Mouse (Mus musculus): ENCODE data around the gene Akirin1. TPM values are rescaled to one million over a fixed set of nuclear protein-coding genes. Genes with fewer than 3 reads are reported as not detected.

Gene Akirin1
- 39.8 and 49.1 TPM in 2 replicates for polyA plus RNA-seq (2014; fragmentation: Nextera tagmentation; extraction: Ambion mirVana)

DNA sequence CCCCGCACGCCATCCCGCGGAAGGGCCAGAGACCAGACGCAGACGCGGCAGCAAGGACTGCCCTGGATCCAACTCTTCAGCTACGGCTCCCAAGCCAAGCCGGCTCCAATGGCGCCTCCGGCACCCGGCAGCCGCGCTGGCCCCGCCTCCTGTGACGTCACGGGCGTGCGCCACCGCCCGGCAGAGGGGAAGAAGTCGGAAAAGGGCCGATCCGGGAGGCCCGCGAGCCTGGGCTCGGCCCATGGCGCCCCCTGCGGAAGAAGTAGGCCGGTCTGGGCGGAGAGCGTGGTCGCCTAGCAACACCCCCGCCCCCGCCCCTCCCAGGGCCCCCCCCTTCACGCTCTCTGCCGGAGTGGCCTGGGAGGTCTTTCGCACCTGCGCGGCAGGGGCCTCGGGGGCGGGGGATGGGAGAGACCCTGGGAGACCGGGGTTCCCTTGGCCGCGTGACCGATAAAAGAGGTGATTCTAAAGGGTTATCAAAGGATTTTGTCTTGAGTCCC, at the start of gene Akirin1:
Akirin1 (minus strand) TSS at position 194 of the 500 bp plus-strand sequence.
- H3K4me3 ChIP-seq (ENCODE audit: low read depth, low read length): peak within 1 kb of the TSS; percentile 91
- no peaks in the 10 kb centered on the region for H3K36me3 ChIP-seq (ENCODE audit: control insufficient read depth, insufficient read depth, low read length)
- H3K27ac ChIP-seq (ENCODE audit: low read depth, low read length): peak within 1 kb of the TSS; percentile 76
- peaks cover 13% of the 10 kb centered on the region for H3K4me1 ChIP-seq (replicated peaks; ENCODE audit: control insufficient read depth, insufficient read depth, low read length)
- peak; percentile 99 for ATAC-seq (replicated peaks; ENCODE audit: low FRiP score)
- H3K9ac ChIP-seq (ENCODE audit: low read depth, low read length): peak within 1 kb of the TSS; percentile 82
- no peaks in the 10 kb centered on the region for H3K9me3 ChIP-seq (ENCODE audit: control insufficient read depth, low read length)
- no peaks in the 10 kb centered on the region for H3K27me3 ChIP-seq (replicated peaks; ENCODE audit: control insufficient read depth, insufficient read depth, low read length)
- H3K4me2 ChIP-seq: peak within 1 kb of the TSS; percentile 75
- WGBS: under 1% methylated on average over 42 of the region's 46 CpGs
- peak; percentile 96 for DNase-seq (ENCODE audit: low spot score)

DNA sequence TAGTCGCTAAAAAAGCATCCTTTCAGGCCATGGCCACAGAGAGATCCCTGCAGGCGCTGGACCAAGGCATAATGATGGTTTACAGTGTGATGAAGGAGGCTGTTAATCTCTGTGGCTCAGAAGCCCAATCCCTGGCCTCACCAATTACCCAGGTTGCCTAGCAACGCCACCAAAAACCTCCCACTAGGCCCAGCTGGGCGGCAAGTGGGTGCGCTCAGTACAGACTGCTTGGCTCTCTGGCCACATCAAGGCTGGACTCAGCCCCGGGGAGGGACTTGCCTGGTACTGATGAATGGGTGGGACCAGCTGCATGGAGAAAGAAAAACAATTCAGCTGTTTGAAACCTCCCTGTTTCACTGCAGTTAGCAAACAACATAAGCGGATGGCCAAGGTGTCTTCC, 47.7 kb upstream of the Akirin1 start:
- Histone ChIP-seq H3K36me3 (ENCODE audit: control insufficient read depth, insufficient read depth, low read length) (no peaks in the 10 kb centered on the region), H3K9me3 (ENCODE audit: control insufficient read depth, low read length) (no peaks in the 10 kb centered on the region), H3K4me3 (ENCODE audit: low read depth, low read length) (no peak overlapping the region), H3K4me1 (replicated peaks; ENCODE audit: control insufficient read depth, insufficient read depth, low read length) (no peaks in the 10 kb centered on the region), H3K9ac (ENCODE audit: low read depth, low read length) (no peak overlapping the region), H3K27ac (ENCODE audit: low read depth, low read length) (no peak overlapping the region), H3K27me3 (replicated peaks; ENCODE audit: control insufficient read depth, insufficient read depth, low read length) (no peaks in the 10 kb centered on the region), H3K4me2 (no peak overlapping the region)
- ATAC-seq (replicated peaks; ENCODE audit: low FRiP score) (no peak), DNase-seq (ENCODE audit: low spot score) (no peak)
- WGBS: 64% methylated on average over 7 of the region's 7 CpGs

- Histone ChIP-seq H3K36me3 (ENCODE audit: control insufficient read depth, insufficient read depth, low read length) (no peaks in the 10 kb centered on the region), H3K4me1 (replicated peaks; ENCODE audit: control insufficient read depth, insufficient read depth, low read length) (no peaks in the 10 kb centered on the region)
- no peak for ATAC-seq (replicated peaks; ENCODE audit: low FRiP score)
Observed at GRCm38 (mm10) chr4:123797403-123797802, 47.3 kb upstream of the Akirin1 start.

DNA sequence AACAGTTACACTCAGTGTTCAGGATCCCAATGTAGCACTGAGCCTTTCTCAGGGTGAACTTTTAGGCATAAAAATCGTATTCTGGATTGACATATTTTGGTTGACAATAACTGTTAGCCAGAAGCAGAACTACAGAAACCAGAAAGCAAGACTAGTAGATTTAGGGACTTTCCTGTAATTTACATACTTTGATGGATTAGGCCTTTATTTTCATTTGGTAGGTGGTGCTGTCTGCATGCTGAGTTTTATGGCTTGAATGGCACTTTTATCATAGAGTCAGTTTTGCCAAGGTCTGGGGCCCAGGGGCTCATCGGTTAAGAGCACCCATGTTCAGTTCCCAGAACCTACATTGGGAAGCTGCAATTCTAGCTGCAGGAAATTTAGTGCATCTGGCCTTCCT, 44.9 kb upstream of the Akirin1 start:
- Histone ChIP-seq H3K4me2 (no peak overlapping the region), H3K9me3 (ENCODE audit: control insufficient read depth, low read length) (no peaks in the 10 kb centered on the region), H3K4me3 (ENCODE audit: low read depth, low read length) (no peak overlapping the region), H3K4me1 (replicated peaks; ENCODE audit: control insufficient read depth, insufficient read depth, low read length) (no peaks in the 10 kb centered on the region), H3K36me3 (ENCODE audit: control insufficient read depth, insufficient read depth, low read length) (no peaks in the 10 kb centered on the region), H3K27ac (ENCODE audit: low read depth, low read length) (no peak overlapping the region), H3K27me3 (replicated peaks; ENCODE audit: control insufficient read depth, insufficient read depth, low read length) (no peaks in the 10 kb centered on the region), H3K9ac (ENCODE audit: low read depth, low read length) (no peak overlapping the region)
- 58% methylated on average over 2 of the region's 2 CpGs for WGBS
- ATAC-seq (replicated peaks; ENCODE audit: low FRiP score) (no peak), DNase-seq (ENCODE audit: low spot score) (no peak)

More at GRCm38 (mm10) chr4:123797403-123797802, 47.3 kb upstream of the Akirin1 start:
- no peak overlapping the region for H3K4me2 ChIP-seq
- no peak overlapping the region for H3K4me3 ChIP-seq (ENCODE audit: low read depth, low read length)
- H3K27me3 ChIP-seq (replicated peaks; ENCODE audit: control insufficient read depth, insufficient read depth, low read length): no peaks in the 10 kb centered on the region
- H3K9ac ChIP-seq (ENCODE audit: low read depth, low read length): no peak overlapping the region
- no peaks in the 10 kb centered on the region for H3K9me3 ChIP-seq (ENCODE audit: control insufficient read depth, low read length)
- H3K27ac ChIP-seq (ENCODE audit: low read depth, low read length): no peak overlapping the region
- no peak for DNase-seq (ENCODE audit: low spot score)
- 89% methylated on average over 3 of the region's 3 CpGs for WGBS

DNA sequence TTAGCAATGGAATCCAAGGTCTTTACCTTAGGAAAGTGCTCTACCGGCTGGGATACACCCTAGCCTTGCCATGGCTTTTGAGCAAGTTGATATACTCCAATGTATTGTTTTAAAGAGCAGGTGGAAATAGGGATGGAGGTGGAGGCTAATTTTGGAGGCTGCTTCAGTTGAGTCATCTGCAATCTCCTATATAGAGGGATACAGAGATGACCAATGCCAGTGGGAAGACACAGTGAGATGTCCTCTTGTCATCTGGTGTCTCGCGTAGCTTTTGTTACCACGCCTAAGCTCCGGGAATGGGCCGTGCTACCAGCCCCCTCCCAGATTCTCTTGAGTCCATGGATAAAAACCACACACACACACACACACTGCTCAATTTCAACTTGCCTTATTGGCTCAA, 43.0 kb upstream of the Akirin1 start:
- WGBS: 89% methylated on average over 6 of the region's 6 CpGs
- H3K27ac ChIP-seq (ENCODE audit: low read depth, low read length): no peak overlapping the region
- no peaks in the 10 kb centered on the region for H3K4me1 ChIP-seq (replicated peaks; ENCODE audit: control insufficient read depth, insufficient read depth, low read length)
- no peak for DNase-seq (ENCODE audit: low spot score)
- H3K4me2 ChIP-seq: no peak overlapping the region
- H3K9ac ChIP-seq (ENCODE audit: low read depth, low read length): no peak overlapping the region
- no peak overlapping the region for H3K4me3 ChIP-seq (ENCODE audit: low read depth, low read length)
- H3K36me3 ChIP-seq (ENCODE audit: control insufficient read depth, insufficient read depth, low read length): no peaks in the 10 kb centered on the region
- no peak for ATAC-seq (replicated peaks; ENCODE audit: low FRiP score)
- H3K27me3 ChIP-seq (replicated peaks; ENCODE audit: control insufficient read depth, insufficient read depth, low read length): no peaks in the 10 kb centered on the region
- no peaks in the 10 kb centered on the region for H3K9me3 ChIP-seq (ENCODE audit: control insufficient read depth, low read length)

GRCm38 (mm10) chr4:123792666-123793065, 42.5 kb upstream of the Akirin1 start:
- Histone ChIP-seq H3K4me3 (ENCODE audit: low read depth, low read length) (no peak overlapping the region), H3K27ac (ENCODE audit: low read depth, low read length) (no peak overlapping the region), H3K9ac (ENCODE audit: low read depth, low read length) (no peak overlapping the region), H3K36me3 (ENCODE audit: control insufficient read depth, insufficient read depth, low read length) (no peaks in the 10 kb centered on the region), H3K4me1 (replicated peaks; ENCODE audit: control insufficient read depth, insufficient read depth, low read length) (no peaks in the 10 kb centered on the region), H3K27me3 (replicated peaks; ENCODE audit: control insufficient read depth, insufficient read depth, low read length) (no peaks in the 10 kb centered on the region), H3K9me3 (ENCODE audit: control insufficient read depth, low read length) (no peaks in the 10 kb centered on the region), H3K4me2 (no peak overlapping the region)
- DNase-seq (ENCODE audit: low spot score) (no peak), ATAC-seq (replicated peaks; ENCODE audit: low FRiP score) (no peak)
- WGBS: 74% methylated on average over 2 of the region's 2 CpGs

GRCm38 (mm10) chr4:123787191-123787985, 37.2 kb upstream of the Akirin1 start, which contains the start of gene Rhbdl2:
Gene Rhbdl2, plus strand, starts transcription at chr4:123787874.
- no peaks in the 10 kb centered on the region for H3K4me1 ChIP-seq (replicated peaks; ENCODE audit: control insufficient read depth, insufficient read depth, low read length)
- DNase-seq (ENCODE audit: low spot score) (no peak), ATAC-seq (replicated peaks; ENCODE audit: low FRiP score) (peak; percentile 41; the same call in 1 of the 2 replicates)
- H3K9ac ChIP-seq (ENCODE audit: low read depth, low read length): no peak within 1 kb of the TSS
- H3K4me2 ChIP-seq: no peak within 1 kb of the TSS
- H3K9me3 ChIP-seq (ENCODE audit: control insufficient read depth, low read length): no peaks in the 10 kb centered on the region
- H3K27ac ChIP-seq (ENCODE audit: low read depth, low read length): no peak within 1 kb of the TSS
- no peaks in the 10 kb centered on the region for H3K36me3 ChIP-seq (ENCODE audit: control insufficient read depth, insufficient read depth, low read length)
- H3K4me3 ChIP-seq (ENCODE audit: low read depth, low read length): no peak within 1 kb of the TSS
- WGBS: 43% methylated on average over 12 of the region's 12 CpGs
- no peaks in the 10 kb centered on the region for H3K27me3 ChIP-seq (replicated peaks; ENCODE audit: control insufficient read depth, insufficient read depth, low read length)

GRCm38 (mm10) chr4:123768234-123768633, 18.1 kb upstream of the Akirin1 start:
- ATAC-seq (replicated peaks; ENCODE audit: low FRiP score) (no peak), DNase-seq (ENCODE audit: low spot score) (no peak)
- H3K4me2 ChIP-seq: no peak overlapping the region
- no peak overlapping the region for H3K27ac ChIP-seq (ENCODE audit: low read depth, low read length)
- H3K36me3 ChIP-seq (ENCODE audit: control insufficient read depth, insufficient read depth, low read length): no peaks in the 10 kb centered on the region
- no peaks in the 10 kb centered on the region for H3K27me3 ChIP-seq (replicated peaks; ENCODE audit: control insufficient read depth, insufficient read depth, low read length)
- no peaks in the 10 kb centered on the region for H3K4me1 ChIP-seq (replicated peaks; ENCODE audit: control insufficient read depth, insufficient read depth, low read length)
- H3K4me3 ChIP-seq (ENCODE audit: low read depth, low read length): no peak overlapping the region
- no peaks in the 10 kb centered on the region for H3K9me3 ChIP-seq (ENCODE audit: control insufficient read depth, low read length)
- H3K9ac ChIP-seq (ENCODE audit: low read depth, low read length): no peak overlapping the region
- WGBS: 77% methylated on average over 4 of the region's 4 CpGs

GRCm38 (mm10) chr4:123767807-123768206, 17.7 kb upstream of the Akirin1 start:
- Histone ChIP-seq H3K4me3 (ENCODE audit: low read depth, low read length) (no peak overlapping the region), H3K27me3 (replicated peaks; ENCODE audit: control insufficient read depth, insufficient read depth, low read length) (no peaks in the 10 kb centered on the region), H3K27ac (ENCODE audit: low read depth, low read length) (no peak overlapping the region), H3K36me3 (ENCODE audit: control insufficient read depth, insufficient read depth, low read length) (no peaks in the 10 kb centered on the region), H3K4me2 (no peak overlapping the region), H3K4me1 (replicated peaks; ENCODE audit: control insufficient read depth, insufficient read depth, low read length) (no peaks in the 10 kb centered on the region), H3K9me3 (ENCODE audit: control insufficient read depth, low read length) (no peaks in the 10 kb centered on the region), H3K9ac (ENCODE audit: low read depth, low read length) (no peak overlapping the region)
- WGBS: 72% methylated on average over 3 of the region's 3 CpGs
- ATAC-seq (replicated peaks; ENCODE audit: low FRiP score) (no peak), DNase-seq (ENCODE audit: low spot score) (no peak)
